Mouse (Mus musculus): ENCODE measurements around the gene Pld2. TPM values are rescaled to one million over a fixed set of nuclear protein-coding genes. Genes with fewer than 3 reads are reported as not detected.
"Not testable (repeated sequence)": the region's sequence is repeated elsewhere in the genome, so short reads cannot be mapped to it uniquely, and the experiment has no call there.

The Pld2 gene
- polyA plus RNA-seq, 1 experiment from 2014 or later = 13.0 TPM

DNA sequence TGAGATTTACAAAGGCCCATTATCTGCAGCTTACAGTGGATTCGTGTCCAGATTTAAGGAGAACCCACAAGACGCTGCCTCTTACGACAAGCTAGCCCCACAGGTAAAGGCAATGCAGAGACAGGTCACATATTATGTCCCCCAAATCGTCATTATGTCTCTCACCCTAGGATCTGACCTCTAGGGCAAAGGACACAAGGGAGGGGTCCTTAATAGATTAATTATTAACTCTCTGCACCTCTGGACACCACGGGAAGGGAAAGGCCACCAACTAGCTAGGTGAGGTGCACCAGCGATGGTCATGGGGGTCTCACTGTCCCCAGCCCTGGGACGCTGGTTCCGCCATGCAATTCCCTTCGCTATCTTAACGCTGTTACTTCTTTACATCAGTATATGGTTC lies 20.9 kb upstream of the Pld2 start, which contains the start of gene Gltpd2:
TSS of gene Gltpd2 (plus strand) at position 274 of the 400 bp plus-strand sequence.
- Histone ChIP-seq H3K9ac (replicated peaks; ENCODE audit: low read depth, low read length) (peak within 1 kb of the TSS; percentile 46), H3K27me3 (ENCODE audit: control insufficient read depth, insufficient read depth, low read length) (no peaks in the 10 kb centered on the region), H3K4me1 (ENCODE audit: control insufficient read depth, insufficient read depth, low read length) (0 out of 2 replicates have a peak, but pooled peaks cover 5% of the 10 kb centered on the region), H3K4me3 (ENCODE audit: low read depth, low read length) (peak within 1 kb of the TSS; percentile 33), H3K36me3 (ENCODE audit: control insufficient read depth, insufficient read depth, low read length) (no peaks in the 10 kb centered on the region), H3K9me3 (ENCODE audit: control insufficient read depth, low read depth, low read length) (no peaks in the 10 kb centered on the region), H3K4me2 (replicated peaks; ENCODE audit: low read depth, low read length) (peak within 1 kb of the TSS; percentile 60), H3K27ac (ENCODE audit: low read length) (peak within 1 kb of the TSS; percentile 71)
- no peak for ATAC-seq (ENCODE audit: insufficient number of reproducible peaks, insufficient read depth, low FRiP score, low read depth)
- 73% methylated on average over 10 of the region's 10 CpGs for WGBS

DNA sequence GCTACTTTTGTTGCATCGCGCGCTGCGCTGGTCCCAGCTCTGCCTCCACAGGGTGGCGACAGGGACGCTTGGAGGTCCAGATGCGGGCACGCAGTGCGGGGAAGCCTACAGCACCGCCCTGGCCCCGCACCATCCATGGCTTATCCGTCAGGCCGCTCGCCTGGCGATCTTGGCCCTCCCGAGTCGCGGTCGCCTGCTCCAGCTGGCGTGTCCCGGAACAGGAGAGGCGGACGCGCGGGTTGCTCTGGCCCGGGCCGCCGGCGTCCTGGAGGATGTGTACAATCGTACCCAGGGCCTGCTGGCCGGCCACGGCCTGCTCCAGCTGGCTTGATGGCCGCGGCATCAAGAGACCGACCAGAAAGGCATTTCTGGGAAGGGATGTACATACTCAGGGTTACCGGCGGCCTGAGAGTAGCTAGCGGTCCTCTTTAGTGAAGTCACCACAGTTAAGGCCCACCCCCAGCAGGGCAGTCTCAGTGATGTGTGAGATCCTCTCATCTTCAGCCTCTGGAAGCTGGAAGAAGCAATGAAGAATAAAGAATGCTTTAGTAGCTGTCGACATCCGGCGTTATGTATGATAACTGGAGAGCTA lies 19.6 kb upstream of the Pld2 start:
- 10% methylated on average over 41 of the region's 41 CpGs for WGBS
- peak overlapping the region; percentile 60 for H3K4me2 ChIP-seq (replicated peaks; ENCODE audit: low read depth, low read length)
- no peaks in the 10 kb centered on the region for H3K27me3 ChIP-seq (ENCODE audit: control insufficient read depth, insufficient read depth, low read length)
- H3K36me3 ChIP-seq (ENCODE audit: control insufficient read depth, insufficient read depth, low read length) = no peaks in the 10 kb centered on the region
- peak; percentile 46; the same call in 1 of the 2 replicates for ATAC-seq (ENCODE audit: insufficient number of reproducible peaks, insufficient read depth, low FRiP score, low read depth)
- peak overlapping the region; percentile 46 for H3K9ac ChIP-seq (replicated peaks; ENCODE audit: low read depth, low read length)
- peak overlapping the region; percentile 33 for H3K4me3 ChIP-seq (ENCODE audit: low read depth, low read length)
- no peaks in the 10 kb centered on the region for H3K9me3 ChIP-seq (ENCODE audit: control insufficient read depth, low read depth, low read length)
- H3K4me1 ChIP-seq (ENCODE audit: control insufficient read depth, insufficient read depth, low read length) = 0 out of 2 replicates have a peak, but pooled peaks cover 5% of the 10 kb centered on the region
- H3K27ac ChIP-seq (ENCODE audit: low read length) = peak overlapping the region; percentile 71

- not testable (repeated sequence) for H3K27me3 ChIP-seq (ENCODE audit: control insufficient read depth, insufficient read depth, low read length); H3K27ac ChIP-seq (ENCODE audit: low read length); H3K9ac ChIP-seq (replicated peaks; ENCODE audit: low read depth, low read length); H3K4me3 ChIP-seq (ENCODE audit: low read depth, low read length); H3K9me3 ChIP-seq (ENCODE audit: control insufficient read depth, low read depth, low read length); H3K4me2 ChIP-seq (replicated peaks; ENCODE audit: low read depth, low read length); ATAC-seq (ENCODE audit: insufficient number of reproducible peaks, insufficient read depth, low FRiP score, low read depth)
- Histone ChIP-seq H3K36me3 (ENCODE audit: control insufficient read depth, insufficient read depth, low read length) (peaks cover 21% of the 10 kb centered on the region), H3K4me1 (ENCODE audit: control insufficient read depth, insufficient read depth, low read length) (peaks cover 11% of the 10 kb centered on the region; the same call in 1 of the 2 replicates)
- WGBS = 86% methylated on average over 8 of the region's 8 CpGs
These were observed 16.4 kb upstream of the Pld2 start for GRCm38 (mm10) chr11:70523306-70523989.

DNA sequence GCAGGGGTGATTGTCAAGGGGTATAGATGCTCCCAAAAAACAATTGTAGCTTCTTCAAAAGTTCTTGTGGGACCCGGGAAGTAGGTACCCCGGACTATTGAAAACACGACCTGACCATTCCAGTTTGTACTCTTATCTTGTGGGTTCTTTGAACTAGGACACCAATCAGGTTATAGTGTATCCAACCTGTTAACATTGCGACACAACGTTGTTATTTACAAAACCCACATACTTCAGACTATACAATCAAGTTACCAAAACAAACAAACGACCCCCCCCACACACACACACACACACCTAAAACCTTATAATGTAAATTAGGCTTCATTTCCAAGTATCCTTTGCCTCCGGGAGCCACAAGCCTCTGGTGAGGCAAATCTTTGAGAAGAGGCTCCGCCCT lies 15.1 kb upstream of the Pld2 start:
- no peak for ATAC-seq (ENCODE audit: insufficient number of reproducible peaks, insufficient read depth, low FRiP score, low read depth)
- H3K36me3 ChIP-seq (ENCODE audit: control insufficient read depth, insufficient read depth, low read length) = peaks cover 21% of the 10 kb centered on the region

GRCm38 (mm10) chr11:70525184-70525678 lies 14.6 kb upstream of the Pld2 start, which contains the start of gene Psmb6:
Psmb6 (plus strand) TSS chr11:70525367.
- H3K9ac ChIP-seq (replicated peaks; ENCODE audit: low read depth, low read length) = peak within 1 kb of the TSS; percentile 63
- no peaks in the 10 kb centered on the region for H3K27me3 ChIP-seq (ENCODE audit: control insufficient read depth, insufficient read depth, low read length)
- H3K27ac ChIP-seq (ENCODE audit: low read length) = peak within 1 kb of the TSS; percentile 11; the same call in 1 of the 2 replicates
- H3K9me3 ChIP-seq (ENCODE audit: control insufficient read depth, low read depth, low read length) = no peaks in the 10 kb centered on the region
- H3K36me3 ChIP-seq (ENCODE audit: control insufficient read depth, insufficient read depth, low read length) = peaks cover 21% of the 10 kb centered on the region
- H3K4me2 ChIP-seq (replicated peaks; ENCODE audit: low read depth, low read length) = peak within 1 kb of the TSS; percentile 79
- ATAC-seq (ENCODE audit: insufficient number of reproducible peaks, insufficient read depth, low FRiP score, low read depth) = peak; percentile 90
- WGBS = under 1% methylated on average over 25 of the region's 26 CpGs
- H3K4me3 ChIP-seq (ENCODE audit: low read depth, low read length) = peak within 1 kb of the TSS; percentile 69
- peaks cover 6% of the 10 kb centered on the region; the same call in 1 of the 2 replicates for H3K4me1 ChIP-seq (ENCODE audit: control insufficient read depth, insufficient read depth, low read length)

More for the DNA sequence above, 15.1 kb upstream of the Pld2 start:
- H3K4me2 ChIP-seq (replicated peaks; ENCODE audit: low read depth, low read length) = peak overlapping the region; percentile 43
- peaks cover 9% of the 10 kb centered on the region; the same call in 1 of the 2 replicates for H3K4me1 ChIP-seq (ENCODE audit: control insufficient read depth, insufficient read depth, low read length)
- 4% methylated on average over 8 of the region's 8 CpGs for WGBS
- no peak overlapping the region for H3K27ac ChIP-seq (ENCODE audit: low read length)
- H3K4me3 ChIP-seq (ENCODE audit: low read depth, low read length) = peak overlapping the region; percentile 69
- no peaks in the 10 kb centered on the region for H3K9me3 ChIP-seq (ENCODE audit: control insufficient read depth, low read depth, low read length)
- no peaks in the 10 kb centered on the region for H3K27me3 ChIP-seq (ENCODE audit: control insufficient read depth, insufficient read depth, low read length)
- no peak overlapping the region for H3K9ac ChIP-seq (replicated peaks; ENCODE audit: low read depth, low read length)

GRCm38 (mm10) chr11:70525726-70526125 lies 14.1 kb upstream of the Pld2 start:
- 2% methylated on average over 12 of the region's 12 CpGs for WGBS
- peaks cover 6% of the 10 kb centered on the region; the same call in 1 of the 2 replicates for H3K4me1 ChIP-seq (ENCODE audit: control insufficient read depth, insufficient read depth, low read length)
- no peaks in the 10 kb centered on the region for H3K27me3 ChIP-seq (ENCODE audit: control insufficient read depth, insufficient read depth, low read length)
- peak; percentile 40; the same call in 1 of the 2 replicates for ATAC-seq (ENCODE audit: insufficient number of reproducible peaks, insufficient read depth, low FRiP score, low read depth)
- peak overlapping the region; percentile 69 for H3K4me3 ChIP-seq (ENCODE audit: low read depth, low read length)
- peak overlapping the region; percentile 79 for H3K4me2 ChIP-seq (replicated peaks; ENCODE audit: low read depth, low read length)
- peak overlapping the region; percentile 63 for H3K9ac ChIP-seq (replicated peaks; ENCODE audit: low read depth, low read length)
- peak overlapping the region; percentile 11; the same call in 1 of the 2 replicates for H3K27ac ChIP-seq (ENCODE audit: low read length)
- peaks cover 21% of the 10 kb centered on the region for H3K36me3 ChIP-seq (ENCODE audit: control insufficient read depth, insufficient read depth, low read length)
- no peaks in the 10 kb centered on the region for H3K9me3 ChIP-seq (ENCODE audit: control insufficient read depth, low read depth, low read length)

GRCm38 (mm10) chr11:70526211-70526610 lies 13.7 kb upstream of the Pld2 start:
- Histone ChIP-seq H3K27me3 (ENCODE audit: control insufficient read depth, insufficient read depth, low read length) (no peaks in the 10 kb centered on the region), H3K4me3 (ENCODE audit: low read depth, low read length) (peak overlapping the region; percentile 69), H3K9ac (replicated peaks; ENCODE audit: low read depth, low read length) (peak overlapping the region; percentile 63; the same call in 1 of the 2 replicates), H3K9me3 (ENCODE audit: control insufficient read depth, low read depth, low read length) (no peaks in the 10 kb centered on the region), H3K4me2 (replicated peaks; ENCODE audit: low read depth, low read length) (peak overlapping the region; percentile 79), H3K27ac (ENCODE audit: low read length) (no peak overlapping the region), H3K4me1 (ENCODE audit: control insufficient read depth, insufficient read depth, low read length) (peaks cover 6% of the 10 kb centered on the region; the same call in 1 of the 2 replicates), H3K36me3 (ENCODE audit: control insufficient read depth, insufficient read depth, low read length) (peaks cover 21% of the 10 kb centered on the region)
- no peak for ATAC-seq (ENCODE audit: insufficient number of reproducible peaks, insufficient read depth, low FRiP score, low read depth)
- 88% methylated on average over 12 of the region's 12 CpGs for WGBS

- H3K9ac ChIP-seq (replicated peaks; ENCODE audit: low read depth, low read length) = no peak overlapping the region
- ATAC-seq (ENCODE audit: insufficient number of reproducible peaks, insufficient read depth, low FRiP score, low read depth) = no peak
- WGBS = 85% methylated on average over 7 of the region's 7 CpGs
- H3K27me3 ChIP-seq (ENCODE audit: control insufficient read depth, insufficient read depth, low read length) = no peaks in the 10 kb centered on the region
- H3K27ac ChIP-seq (ENCODE audit: low read length) = no peak overlapping the region
- no peaks in the 10 kb centered on the region for H3K9me3 ChIP-seq (ENCODE audit: control insufficient read depth, low read depth, low read length)
- H3K4me2 ChIP-seq (replicated peaks; ENCODE audit: low read depth, low read length) = no peak overlapping the region
- H3K4me3 ChIP-seq (ENCODE audit: low read depth, low read length) = no peak overlapping the region
- peaks cover 21% of the 10 kb centered on the region for H3K36me3 ChIP-seq (ENCODE audit: control insufficient read depth, insufficient read depth, low read length)
- H3K4me1 ChIP-seq (ENCODE audit: control insufficient read depth, insufficient read depth, low read length) = peaks cover 6% of the 10 kb centered on the region; the same call in 1 of the 2 replicates
These were observed 11.3 kb upstream of the Pld2 start for GRCm38 (mm10) chr11:70528610-70529009.

Data from stomach, embryonic 14.5 days (tissue).